Mouse (Mus musculus): ENCODE results near the gene 3110082I17Rik. TPM values are rescaled to one million over a fixed set of nuclear protein-coding genes. Genes with fewer than 3 reads are reported as not detected.

3110082I17Rik gene
- total and polyA plus RNA-seq, 3 experiments = 41.2 to 100.0 (median 46.9) TPM

GRCm38 (mm10) chr5:139411665-139412314 lies 48.5 kb downstream of the 3110082I17Rik start:
- dilution Hi-C loops (cut with MboI; ENCODE audit: extremely low pct_ligation_motif_present, extremely low pct_unique_long_range_greater_than_20kb, low sequenced_read_pairs) = no loop called here
- H3K27me3 ChIP-seq (replicated peaks) = no peaks in the 10 kb centered on the region
- no peak overlapping the region for H3K4me2 ChIP-seq (ENCODE audit: insufficient read depth, low read depth, poor library complexity, severe bottlenecking)
- peaks cover 7 to 38% of the 10 kb centered on the region in 2 experiments for H3K4me1 ChIP-seq (ENCODE audit: control insufficient read depth in 1 of 2, insufficient read depth in 2 of 2)
- no peaks in the 10 kb centered on the region for H3K9me3 ChIP-seq (replicated peaks; ENCODE audit: low read length)
- H3K4me3 ChIP-seq (replicated peaks in 1 of 3; ENCODE audit: low read depth in 2 of 3, low read length in 2 of 3, poor library complexity in 1 of 3) = no peak overlapping the region
- H3K36me3 ChIP-seq (replicated peaks in 1 of 2; ENCODE audit: control insufficient read depth in 1 of 2, insufficient read depth in 1 of 2, low read length in 1 of 2) = peaks cover 3 to 70% of the 10 kb centered on the region in 2 experiments
- no peaks in the 10 kb centered on the region for H3K79me2 ChIP-seq (replicated peaks; ENCODE audit: control insufficient read depth, extremely low read depth, insufficient read depth, poor library complexity, severe bottlenecking)
- no peak overlapping the region for H3K9ac ChIP-seq (ENCODE audit: insufficient read depth, low read depth)
- TF ChIP-seq ZMIZ1 (IDR thresholded peaks at IDR 0.05; ENCODE audit: low read depth, low read length) (no peak), POLR2A (IDR thresholded peaks at IDR 0.05; ENCODE audit: low read depth, low read length) (no peak), MAFK (IDR thresholded peaks at IDR 0.05; ENCODE audit: insufficient replicate concordance, low read length) (no peak), ELF1 (IDR thresholded peaks at IDR 0.05; ENCODE audit: low read depth, low read length) (no peak), EP300 (IDR thresholded peaks at IDR 0.05; ENCODE audit: low read length) (no peak), UBTF (IDR thresholded peaks at IDR 0.05; ENCODE audit: low read depth, low read length) (no peak), USF2 (conservative IDR thresholded peaks at IDR 0.05; ENCODE audit: low read depth, low read length) (no peak)
- in situ Hi-C loops (cut with MboI; ENCODE audit: low pct_ligation_motif_present, low pct_unique_long_range_greater_than_20kb, low sequenced_read_pairs) = no loop called here
- DNase-seq (ENCODE audit: extremely low read depth) = no peak
- no peak overlapping the region for H3K27ac ChIP-seq (ENCODE audit: insufficient read depth, low read depth)

GRCm38 (mm10) chr5:139411117-139411516 lies 49.2 kb downstream of the 3110082I17Rik start:
- Histone ChIP-seq H3K9ac (ENCODE audit: insufficient read depth, low read depth) (no peak overlapping the region), H3K4me2 (ENCODE audit: insufficient read depth, low read depth, poor library complexity, severe bottlenecking) (no peak overlapping the region), H3K79me2 (replicated peaks; ENCODE audit: control insufficient read depth, extremely low read depth, insufficient read depth, poor library complexity, severe bottlenecking) (no peaks in the 10 kb centered on the region), H3K36me3 (replicated peaks in 1 of 2; ENCODE audit: control insufficient read depth in 1 of 2, insufficient read depth in 1 of 2, low read length in 1 of 2) (peaks cover 3 to 66% of the 10 kb centered on the region in 2 experiments), H3K27me3 (replicated peaks) (no peaks in the 10 kb centered on the region), H3K4me3 (replicated peaks in 1 of 3; ENCODE audit: low read depth in 2 of 3, low read length in 2 of 3, poor library complexity in 1 of 3) (no peak overlapping the region), H3K9me3 (replicated peaks; ENCODE audit: low read length) (no peaks in the 10 kb centered on the region), H3K4me1 (ENCODE audit: control insufficient read depth in 1 of 2, insufficient read depth in 2 of 2) (peaks cover 7 to 43% of the 10 kb centered on the region in 2 experiments), H3K27ac (ENCODE audit: insufficient read depth, low read depth) (no peak overlapping the region)
- DNase-seq (ENCODE audit: extremely low read depth) = no peak
- dilution Hi-C loops (cut with MboI; ENCODE audit: extremely low pct_ligation_motif_present, extremely low pct_unique_long_range_greater_than_20kb, low sequenced_read_pairs) (no loop called here), in situ Hi-C loops (cut with MboI; ENCODE audit: low pct_ligation_motif_present, low pct_unique_long_range_greater_than_20kb, low sequenced_read_pairs) (no loop called here)
- TF ChIP-seq CHD1 (IDR thresholded peaks at IDR 0.05; ENCODE audit: low read depth, low read length) (no peak), GABPA (IDR thresholded peaks at IDR 0.05; ENCODE audit: insufficient replicate concordance, low read depth, low read length) (no peak), ZC3H11A (IDR thresholded peaks at IDR 0.05; ENCODE audit: low read depth, low read length) (no peak), ZKSCAN1 (IDR thresholded peaks at IDR 0.05; ENCODE audit: borderline replicate concordance, low read depth, low read length) (no peak), RAD21 (IDR thresholded peaks at IDR 0.05; ENCODE audit: low read depth, low read length) (no peak), JUN (IDR thresholded peaks at IDR 0.05; ENCODE audit: insufficient read depth, low read depth, low read length) (no peak), UBTF (IDR thresholded peaks at IDR 0.05; ENCODE audit: low read depth, low read length) (no peak), MXI1 (IDR thresholded peaks at IDR 0.05; ENCODE audit: low read depth, low read length) (no peak), POLR2AphosphoS2 (IDR thresholded peaks at IDR 0.05; ENCODE audit: low read depth, low read length) (no peak), ELF1 (IDR thresholded peaks at IDR 0.05; ENCODE audit: low read depth, low read length) (no peak), TBP (conservative IDR thresholded peaks at IDR 0.05; ENCODE audit: low read depth, low read length) (no peak), RCOR1 (conservative IDR thresholded peaks at IDR 0.05; ENCODE audit: low read depth, low read length) (no peak), HCFC1 (IDR thresholded peaks at IDR 0.05; ENCODE audit: low read depth, low read length) (no peak), IRF4 (IDR thresholded peaks at IDR 0.05; ENCODE audit: low read depth, low read length) (no peak), PAX5 (IDR thresholded peaks at IDR 0.05; ENCODE audit: low read length) (no peak)

All from CH12.LX (cell line).